Mouse (Mus musculus) brain, embryonic 14.5 days (tissue): ENCODE measurements at regions not wholly inside any gene's neighbourhood (a gene's known extent, or its start where the extent isn't known, plus 50 kb on each side); places are given as distances from the start of the nearest gene placed in this dataset.

Experiments
- DNase-seq: peaks from one replicate; pipeline ENCODE4 v3.0.0-alpha.2; 2011; ENCODE audit warnings: low read depth
- CTCF ChIP-seq: fragments of 200-500 bp; IDR thresholded peaks from 2 replicates; pipeline ENCODE4 v1.5.1; 2012; ENCODE audit warnings: inconsistent platforms, mild to moderate bottlenecking, moderate library complexity, borderline replicate concordance; ENCODE audit not compliant: insufficient read depth, insufficient read length; ENCODE audit errors: extremely low read depth
- POLR2A ChIP-seq: fragments of 200-500 bp; IDR thresholded peaks from 2 replicates; pipeline ENCODE4 v1.6.1; 2012; ENCODE audit warnings: mild to moderate bottlenecking, inconsistent platforms, borderline replicate concordance; ENCODE audit not compliant: poor library complexity, insufficient read depth, insufficient read length, severe bottlenecking; ENCODE audit errors: extremely low read depth

DNA sequence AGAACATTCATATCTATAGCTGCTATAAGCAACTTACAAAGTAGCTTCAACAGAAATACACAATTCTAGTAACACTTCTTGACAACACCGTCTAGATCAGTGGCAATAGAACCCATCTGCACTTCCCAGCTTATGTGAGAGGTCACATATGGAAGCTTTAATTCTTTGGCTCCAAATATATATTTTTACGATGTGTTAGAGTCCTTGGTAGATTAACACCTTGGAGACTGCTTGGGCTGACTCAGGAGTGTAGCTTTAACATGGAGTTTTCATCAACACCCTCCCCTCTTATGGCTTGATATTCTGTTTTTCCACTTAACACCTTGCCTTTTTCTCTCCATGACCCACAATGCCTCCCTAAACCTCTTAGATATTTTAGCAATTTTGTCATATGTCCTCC is 221.1 kb downstream of the AI593442 start:
- TF ChIP-seq CTCF = no peak
- TF ChIP-seq POLR2A = no peak
- no peak for DNase-seq

DNA sequence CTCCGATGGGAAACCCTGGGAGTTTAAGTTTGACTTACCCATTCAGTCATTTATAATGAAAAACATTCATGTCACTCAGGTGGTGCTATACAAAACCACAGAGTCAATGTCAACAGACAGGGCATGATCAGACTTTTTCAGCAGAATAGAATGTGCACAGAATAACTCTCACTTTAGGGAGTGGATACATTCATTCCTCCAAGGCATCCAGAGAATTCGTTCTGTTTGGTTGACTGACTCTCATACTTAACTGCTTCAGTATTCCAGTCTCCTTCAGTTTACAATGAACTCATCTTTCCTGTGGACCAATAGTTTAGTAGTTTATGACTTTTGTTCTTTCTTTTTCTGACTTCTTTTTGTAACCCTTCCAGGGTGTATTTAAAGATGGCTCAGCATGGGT is 225.1 kb downstream of the AI593442 start:
- DNase-seq = no peak
- TF ChIP-seq POLR2A = no peak

DNA sequence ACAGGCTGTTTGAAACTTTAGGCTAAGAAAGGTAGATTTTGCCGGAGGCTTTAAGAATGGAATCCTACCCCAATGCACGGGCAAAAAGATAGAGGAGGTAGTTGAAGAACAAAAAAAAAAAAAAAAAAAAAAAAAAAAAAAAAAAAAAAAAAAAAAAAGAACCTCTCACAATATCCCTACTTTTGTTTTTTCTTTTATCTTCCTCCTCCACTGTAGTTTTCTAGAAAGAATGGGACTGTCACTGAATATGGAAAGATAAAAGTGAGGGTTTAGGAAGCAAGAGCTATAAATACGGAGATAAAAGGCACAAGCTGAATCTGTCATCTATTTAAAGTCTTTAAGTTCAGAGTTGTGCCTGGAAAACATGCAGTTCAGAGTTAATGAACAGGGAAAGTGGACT is 227.8 kb downstream of the AI593442 start:
- DNase-seq = no peak
- TF ChIP-seq CTCF = no peak
- TF ChIP-seq POLR2A = no peak

DNA sequence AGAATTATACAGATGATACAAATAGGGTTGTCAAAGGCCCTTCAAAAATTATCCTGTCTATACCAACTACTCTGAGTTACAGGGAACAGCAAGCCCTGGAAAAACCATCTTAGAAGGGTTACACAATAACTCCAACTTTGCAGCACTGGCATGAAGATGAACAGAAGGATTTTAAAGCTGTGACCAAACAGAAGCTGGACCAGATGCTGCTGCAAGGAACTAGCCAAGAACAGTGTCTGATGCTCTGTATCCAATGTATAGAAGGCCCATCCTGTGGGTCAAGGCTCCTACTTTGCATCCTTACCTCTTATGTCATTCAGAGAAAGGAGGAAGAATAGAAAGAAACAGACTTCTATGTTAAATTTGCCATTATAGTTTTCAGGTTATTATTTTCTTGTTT is 231.3 kb downstream of the AI593442 start:
- no peak for DNase-seq
- TF ChIP-seq POLR2A (no peak), CTCF (no peak)

DNA sequence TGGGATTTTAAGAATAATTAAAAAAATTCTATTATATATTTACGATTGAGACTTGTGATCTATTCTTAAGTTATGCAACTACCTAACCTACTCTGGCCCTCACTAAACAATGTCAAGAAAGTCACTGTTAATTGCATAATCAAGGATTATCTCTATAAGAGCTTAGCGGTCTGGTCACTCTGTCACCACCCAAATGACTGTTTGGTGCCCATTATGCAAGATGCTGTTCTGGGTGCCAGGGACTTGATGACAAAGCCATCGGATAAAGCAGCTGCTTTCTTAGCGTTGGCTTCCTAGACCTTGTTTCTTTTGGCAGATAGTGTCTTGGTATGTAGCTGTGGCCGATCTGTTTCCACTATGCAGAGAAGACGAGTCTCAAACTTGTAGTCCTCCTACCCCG is 236.4 kb downstream of the AI593442 start:
- DNase-seq = no peak
- TF ChIP-seq POLR2A = no peak
- no peak for TF ChIP-seq CTCF

DNA sequence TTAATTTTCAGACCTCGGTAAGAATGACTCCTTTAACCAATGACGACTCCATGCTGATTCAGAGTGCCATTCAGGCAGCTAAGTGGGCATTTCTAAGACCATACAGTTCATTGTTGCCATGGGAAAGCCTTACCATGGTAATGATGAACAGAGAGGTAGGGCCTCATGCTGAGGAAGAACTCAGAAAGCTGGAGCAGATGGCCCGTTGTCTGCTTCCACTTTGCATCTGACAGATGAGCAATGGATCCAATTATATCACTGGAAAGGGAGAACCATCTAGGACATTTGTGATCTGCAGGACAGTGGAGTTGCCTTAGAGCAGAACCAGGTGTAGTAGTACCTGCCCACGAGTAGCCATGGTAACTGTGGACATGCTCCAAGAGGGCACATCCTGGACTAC is 245.4 kb downstream of the AI593442 start:
- TF ChIP-seq POLR2A (no peak), CTCF (no peak)
- DNase-seq = peak; percentile 7

DNA sequence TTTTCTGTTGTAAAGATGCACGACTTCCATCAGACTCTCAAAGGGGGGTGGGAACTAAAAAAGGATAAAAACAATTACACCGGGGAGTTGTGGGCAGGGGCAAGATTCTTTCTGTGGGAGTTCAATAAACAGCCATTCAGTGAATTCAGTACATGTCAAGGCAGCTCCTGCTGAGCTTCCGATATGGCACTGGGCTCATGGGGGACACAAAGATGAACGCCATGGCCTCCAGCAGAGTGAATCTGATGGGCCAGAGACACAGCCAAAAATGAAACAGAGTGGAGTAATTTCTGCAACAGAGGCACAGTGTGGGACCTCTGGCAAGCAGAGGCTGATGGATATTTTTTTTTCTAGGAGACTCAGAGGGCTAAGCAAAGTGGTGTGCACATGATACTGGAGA is 254.2 kb downstream of the AI593442 start:
- DNase-seq = peak; percentile 59
- no peak for TF ChIP-seq POLR2A
- TF ChIP-seq CTCF = no peak

DNA sequence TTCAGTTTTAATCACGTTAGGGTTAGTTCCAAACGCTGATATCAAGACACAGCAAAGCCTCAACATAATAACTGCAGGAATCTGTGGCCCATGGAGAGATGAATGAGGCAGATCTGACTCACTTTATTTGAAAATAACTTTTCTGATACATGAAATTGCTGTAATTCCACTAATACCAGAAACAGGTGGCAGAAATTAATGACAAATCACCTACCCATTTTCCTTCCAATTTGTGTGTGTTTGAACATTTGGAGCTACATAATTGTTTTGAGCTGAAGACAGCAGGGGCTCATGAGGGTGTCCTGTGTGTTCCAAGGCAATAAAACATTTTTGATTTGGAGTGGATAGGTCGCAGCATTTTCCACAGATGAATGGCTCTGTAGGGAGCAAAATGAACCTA is 254.2 kb upstream of the Zc3h12c start:
- TF ChIP-seq POLR2A = no peak
- no peak for TF ChIP-seq CTCF
- no peak for DNase-seq

DNA sequence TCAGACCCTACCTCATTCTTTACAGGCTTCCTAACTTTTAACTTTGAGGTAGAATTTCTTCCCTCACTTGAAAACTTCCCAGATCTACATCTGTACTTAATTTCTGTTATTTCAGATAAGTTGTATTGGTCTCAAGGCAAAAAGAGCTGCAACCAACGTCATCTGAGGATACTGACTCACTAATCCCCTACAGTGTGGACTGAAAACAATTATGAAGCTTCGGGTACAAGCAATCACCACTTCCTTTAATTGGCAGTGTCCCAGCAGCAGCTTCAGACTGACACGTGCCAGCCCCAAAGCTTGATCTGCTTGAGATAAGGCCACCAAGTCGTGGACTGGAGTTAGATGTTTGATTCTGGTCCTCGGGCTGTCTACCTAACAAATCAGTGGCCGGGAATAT is 247.3 kb upstream of the Zc3h12c start:
- TF ChIP-seq POLR2A (no peak), CTCF (no peak)
- DNase-seq = no peak

DNA sequence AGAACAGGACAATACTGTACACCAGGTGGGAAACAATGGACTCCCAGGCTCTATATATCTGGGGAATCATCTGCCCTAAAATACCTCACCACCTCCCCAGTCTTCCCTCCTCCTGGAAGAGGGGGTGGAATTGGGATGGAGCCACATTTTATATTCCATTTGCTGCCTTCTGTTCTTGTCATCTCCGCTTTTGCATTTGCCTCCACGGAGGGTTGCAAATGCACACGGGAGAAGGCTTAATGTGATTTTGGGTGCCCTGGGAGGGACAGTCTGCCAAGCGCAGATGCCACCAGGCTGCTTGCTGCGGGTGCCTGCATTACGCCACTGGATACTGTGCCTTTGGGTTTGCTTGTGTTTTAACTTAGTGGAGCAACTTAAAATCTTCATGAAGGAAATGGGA is 239.5 kb upstream of the Zc3h12c start:
- no peak for TF ChIP-seq POLR2A
- no peak for TF ChIP-seq CTCF
- DNase-seq = no peak

DNA sequence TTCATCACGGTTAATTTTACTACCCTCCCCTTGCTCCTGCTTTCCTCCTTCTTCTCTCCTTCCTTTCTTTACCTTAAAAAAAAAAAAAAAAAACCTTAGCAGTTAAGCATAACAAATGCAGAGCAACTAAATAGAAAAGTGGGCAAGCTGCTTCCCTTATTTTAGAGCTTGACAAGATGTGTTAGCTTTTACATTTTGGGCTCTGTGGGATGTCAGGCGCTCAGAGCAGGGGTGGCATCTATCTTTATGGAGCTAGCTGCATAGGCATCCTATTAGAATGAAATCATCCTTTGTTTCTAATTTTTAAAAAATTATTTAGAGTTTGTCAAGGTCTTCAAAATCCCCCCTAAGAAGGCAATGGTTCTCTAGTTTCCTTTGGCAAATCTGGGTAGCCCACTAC is 234.1 kb upstream of the Zc3h12c start:
- no peak for DNase-seq
- no peak for TF ChIP-seq CTCF
- no peak for TF ChIP-seq POLR2A

DNA sequence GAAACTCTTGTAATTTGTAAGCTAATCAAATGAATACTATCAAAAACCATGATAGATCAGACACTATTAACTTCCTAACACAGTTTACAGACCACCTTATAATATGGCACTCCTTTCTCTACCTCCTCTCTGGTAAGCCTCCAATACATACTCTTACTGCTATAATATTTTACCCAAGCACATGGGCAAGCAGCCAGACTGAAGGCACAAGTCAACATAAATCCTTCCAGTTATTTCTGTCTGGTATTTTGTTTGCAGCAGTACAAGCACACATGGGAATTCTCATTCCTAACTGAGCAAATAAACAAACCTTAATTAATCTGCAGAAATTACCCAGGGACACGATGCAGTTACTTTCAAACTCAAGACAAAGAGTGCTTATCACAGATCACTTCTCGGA is 210.7 kb upstream of the Zc3h12c start:
- TF ChIP-seq POLR2A = no peak
- no peak for TF ChIP-seq CTCF
- DNase-seq = no peak

DNA sequence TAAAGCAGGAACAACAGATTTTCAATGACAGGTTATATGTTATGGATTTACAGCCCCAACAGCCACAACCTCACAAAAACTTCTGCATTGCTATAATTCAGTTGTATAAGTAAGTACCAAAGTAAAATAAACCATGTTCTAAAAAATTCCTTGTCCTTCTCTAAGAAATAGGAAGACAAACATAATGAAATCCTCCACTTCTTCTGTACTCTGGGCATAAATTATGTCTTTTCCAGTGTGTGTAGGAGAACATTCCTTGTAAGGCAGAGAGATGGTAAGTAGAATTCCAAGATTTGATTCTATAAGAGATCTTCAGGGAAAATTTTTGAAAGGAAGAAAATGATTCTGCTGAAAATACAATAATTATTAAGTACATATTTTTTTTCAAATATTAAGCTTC is 209.4 kb upstream of the Zc3h12c start:
- TF ChIP-seq POLR2A (no peak), CTCF (no peak)
- no peak for DNase-seq
